Mouse (Mus musculus): ENCODE data around the gene Dlg2.

Dlg2 gene

DNA sequence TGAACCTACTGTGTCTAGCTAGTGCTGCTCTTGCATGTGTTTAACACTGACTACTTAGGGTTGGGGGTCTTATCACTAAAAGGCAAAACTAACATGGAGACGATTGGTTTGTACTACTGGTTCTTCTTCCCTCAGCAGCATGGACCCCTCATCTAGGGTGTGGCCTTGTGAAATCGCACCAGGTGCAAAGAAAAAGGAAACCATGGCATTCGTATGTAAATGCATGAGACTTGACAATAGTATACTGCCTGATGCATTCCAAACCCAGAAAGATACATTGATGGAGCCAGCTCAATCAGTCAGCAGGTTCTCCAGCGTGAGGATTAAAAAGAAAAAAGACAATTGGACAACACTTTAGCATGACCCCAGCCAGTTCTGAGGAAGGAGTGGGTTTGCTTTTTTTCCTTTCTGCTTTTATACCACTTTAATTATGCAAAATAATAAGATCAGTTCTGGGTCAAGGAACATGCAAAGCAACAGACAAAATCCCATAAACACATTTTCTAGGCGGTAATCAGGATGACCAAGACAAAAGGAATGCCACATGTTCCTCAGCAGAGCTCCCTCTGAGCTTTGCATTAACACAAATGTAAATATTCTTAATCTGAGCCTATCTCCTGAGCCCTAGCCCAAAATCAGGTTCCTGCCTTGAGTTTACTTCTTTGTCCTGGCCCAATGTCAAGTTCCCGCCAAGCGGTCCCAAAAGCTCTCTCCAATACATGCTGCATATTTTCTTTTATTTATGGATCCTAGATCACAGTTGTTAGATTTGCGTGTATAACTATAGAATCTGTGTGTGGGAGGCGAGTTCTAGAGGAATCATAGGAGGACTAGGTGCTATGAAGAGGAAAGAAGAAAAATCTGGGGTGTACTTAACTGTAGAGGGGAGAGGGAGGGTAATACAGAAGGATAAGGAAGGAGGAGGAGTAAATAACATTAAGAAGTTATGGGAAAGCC lies 595.6 kb downstream of the Dlg2 start:
- ATAC-seq (ENCODE audit: insufficient number of reproducible peaks, low FRiP score, low TSS enrichment) = no peak

DNA sequence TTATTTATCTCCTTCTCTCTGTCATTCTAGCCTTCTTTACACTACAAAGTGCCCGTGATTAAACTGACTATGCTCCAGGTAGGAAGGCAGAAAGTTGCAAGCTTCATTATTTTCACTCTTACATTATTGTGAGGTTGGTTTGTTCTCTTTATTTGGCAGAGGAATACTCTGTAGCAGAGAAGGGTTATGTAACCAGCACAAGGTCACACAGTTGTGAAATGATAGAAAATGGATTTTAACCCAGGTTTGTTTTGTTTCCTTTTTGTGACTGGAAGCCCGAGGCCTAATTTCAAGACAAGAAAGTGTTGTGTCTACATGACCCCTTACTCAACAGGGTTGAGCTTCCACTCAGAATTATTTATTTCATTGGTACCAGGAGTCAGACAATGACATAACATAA lies 609.6 kb downstream of the Dlg2 start:
- ATAC-seq (ENCODE audit: insufficient number of reproducible peaks, low FRiP score, low TSS enrichment) = no peak

DNA sequence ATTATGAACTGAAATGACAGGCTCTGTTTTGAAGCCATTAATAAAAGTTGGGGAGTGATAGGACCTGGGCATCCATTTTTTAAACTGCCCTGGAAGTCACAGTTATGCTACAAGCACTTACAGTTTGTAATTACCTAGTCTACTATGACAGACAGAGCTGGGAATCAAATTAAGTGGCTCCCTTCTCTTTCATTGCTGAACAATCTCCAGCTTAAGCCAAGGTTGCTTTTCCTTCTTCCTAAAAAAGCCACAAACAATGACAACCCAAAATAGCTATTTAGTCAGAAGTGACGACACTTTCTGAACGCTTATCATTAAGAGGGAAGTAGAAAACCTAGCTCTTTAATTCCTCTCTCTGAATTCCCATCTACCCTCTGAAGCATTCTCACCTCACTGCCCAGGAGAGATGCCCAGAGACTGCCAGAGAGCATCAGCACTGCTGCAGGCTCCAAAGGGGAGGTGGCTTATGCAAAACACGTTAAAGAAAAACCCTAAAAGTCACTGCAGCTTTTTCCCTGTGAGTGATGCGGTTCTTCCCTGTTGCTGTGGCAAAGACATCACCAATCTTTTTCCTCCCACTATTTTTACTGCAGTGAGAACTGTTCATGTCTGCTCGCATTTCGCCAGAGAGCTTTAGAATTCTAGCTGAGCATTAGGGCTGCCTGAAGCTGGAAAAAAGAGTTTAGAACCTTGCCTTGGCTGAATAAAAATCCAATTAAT lies 612.9 kb downstream of the Dlg2 start:
- no peak for ATAC-seq (ENCODE audit: insufficient number of reproducible peaks, low FRiP score, low TSS enrichment)

DNA sequence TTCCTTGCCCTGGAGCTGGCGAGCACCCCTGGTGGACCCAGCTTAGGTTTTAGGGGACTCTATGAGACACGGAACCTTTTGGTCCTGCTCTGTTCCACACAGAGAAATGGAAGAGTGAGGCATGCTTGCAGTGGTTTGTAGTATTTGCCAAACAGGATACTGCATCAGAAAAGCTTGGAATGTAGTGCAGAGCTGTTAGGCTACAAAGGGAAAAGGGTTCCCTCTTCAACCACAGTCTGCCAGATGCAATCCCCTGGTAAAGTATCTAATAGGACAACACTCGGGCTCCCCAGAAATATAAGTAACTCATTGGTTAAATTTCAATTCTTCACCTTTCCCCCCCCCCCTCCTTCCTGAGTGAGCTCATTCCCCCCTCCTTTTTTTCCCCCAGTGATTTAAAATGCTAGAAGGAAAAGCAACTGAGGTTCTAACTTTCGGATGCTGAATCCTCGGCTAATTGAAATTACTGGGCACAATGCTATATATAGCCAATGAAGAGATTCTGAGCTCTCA lies 613.9 kb downstream of the Dlg2 start:
- ATAC-seq (ENCODE audit: insufficient number of reproducible peaks, low FRiP score, low TSS enrichment) = no peak

DNA sequence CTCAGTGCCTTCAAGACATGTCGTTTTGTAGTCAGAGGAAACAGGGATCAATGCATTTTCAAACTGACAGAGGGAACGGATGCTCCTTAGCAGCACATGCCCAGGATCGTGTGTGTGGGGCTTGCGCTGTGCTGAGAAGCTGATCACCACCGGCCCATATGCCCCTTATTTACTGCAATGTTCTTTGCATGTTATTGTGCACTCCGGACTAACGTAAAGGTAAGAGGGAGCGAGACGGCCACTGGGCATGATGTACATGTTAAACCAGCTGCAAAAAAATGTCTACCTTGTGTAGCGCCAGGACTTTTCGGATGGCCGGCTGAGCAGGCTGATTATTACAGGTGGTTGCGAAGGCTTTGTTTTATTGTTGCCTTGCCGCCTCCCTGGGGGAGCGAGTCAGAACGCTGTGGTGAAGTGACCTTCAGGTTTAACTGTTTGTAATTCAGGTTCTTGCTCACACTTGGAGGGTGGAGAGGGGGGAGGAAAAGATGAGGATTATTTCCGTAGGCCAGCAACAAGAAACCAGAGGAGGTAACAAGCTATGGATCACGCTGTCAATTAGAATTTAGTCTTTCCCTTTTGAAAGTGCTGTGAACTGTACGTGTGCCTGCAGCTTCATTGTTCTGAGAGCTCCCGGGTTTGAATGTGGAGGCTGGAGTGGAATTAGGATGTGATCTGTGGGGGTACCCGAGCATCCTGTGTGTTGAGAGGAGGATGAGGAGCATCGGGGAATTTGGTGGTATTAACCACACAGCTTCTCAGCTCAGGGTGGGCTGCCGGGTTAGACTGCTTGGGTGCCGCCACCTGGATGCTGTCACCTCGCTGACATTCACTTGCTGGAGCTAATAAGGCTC lies 614.6 kb downstream of the Dlg2 start:
- ATAC-seq (ENCODE audit: insufficient number of reproducible peaks, low FRiP score, low TSS enrichment) = peak; percentile 64; the same call in 1 of the 2 replicates

DNA sequence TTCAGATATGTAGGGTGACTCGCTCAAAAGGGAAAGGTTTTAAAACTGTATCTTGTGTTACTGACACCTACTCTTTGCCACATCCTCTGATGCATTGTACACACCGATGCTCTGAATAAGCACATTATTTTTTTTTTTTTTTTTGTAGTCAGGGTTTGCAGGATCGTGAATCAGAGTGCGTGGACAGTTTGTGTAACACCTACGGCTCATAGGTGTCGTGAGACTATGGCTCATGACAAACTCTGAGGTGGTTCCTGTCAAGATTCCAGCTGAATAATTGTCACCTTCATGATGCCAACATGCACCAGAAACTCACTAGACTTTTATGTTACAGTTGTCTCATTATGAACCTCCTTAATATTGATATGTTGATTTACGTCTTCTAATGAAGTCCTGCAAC lies 620.0 kb downstream of the Dlg2 start:
- ATAC-seq (ENCODE audit: insufficient number of reproducible peaks, low FRiP score, low TSS enrichment) = no peak

DNA sequence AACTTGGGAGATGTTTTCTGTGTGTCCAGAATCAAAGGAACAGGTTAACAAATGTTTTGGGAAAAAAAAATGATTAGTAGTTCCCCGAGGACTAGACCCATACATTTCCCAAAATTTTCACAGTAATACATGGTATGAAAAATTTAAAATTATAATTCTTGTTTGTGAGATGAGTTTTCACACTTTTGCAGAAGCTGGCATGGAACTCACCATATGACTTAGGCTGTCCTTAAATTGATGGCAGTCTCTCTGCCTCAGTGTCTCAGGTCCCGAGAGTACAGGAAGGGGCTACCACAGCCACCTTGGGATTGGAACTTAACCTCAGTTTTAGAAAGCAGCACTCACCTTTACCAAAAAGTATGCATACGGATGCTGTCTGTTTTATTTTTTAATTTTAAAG lies 622.0 kb downstream of the Dlg2 start:
- no peak for ATAC-seq (ENCODE audit: insufficient number of reproducible peaks, low FRiP score, low TSS enrichment)

DNA sequence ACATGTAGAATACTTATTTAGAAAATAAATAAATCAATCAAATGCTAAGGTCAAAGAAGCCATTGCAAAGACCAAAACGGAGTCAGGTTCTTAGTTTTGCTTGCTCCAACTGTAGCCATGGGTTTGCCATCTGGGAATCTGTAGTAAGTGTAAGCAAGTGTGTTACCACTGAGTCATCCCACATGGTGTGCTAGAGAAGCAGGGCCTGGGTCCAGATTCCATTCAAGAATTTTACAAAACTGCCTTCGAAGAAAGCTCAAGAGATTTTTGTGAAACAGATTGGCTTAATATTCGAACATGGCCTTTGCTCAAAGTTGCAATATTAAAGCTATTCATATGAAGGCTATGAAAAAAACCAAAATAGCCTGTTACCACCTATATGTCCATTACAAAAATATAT lies 633.1 kb downstream of the Dlg2 start:
- ATAC-seq (ENCODE audit: insufficient number of reproducible peaks, low FRiP score, low TSS enrichment) = no peak

DNA sequence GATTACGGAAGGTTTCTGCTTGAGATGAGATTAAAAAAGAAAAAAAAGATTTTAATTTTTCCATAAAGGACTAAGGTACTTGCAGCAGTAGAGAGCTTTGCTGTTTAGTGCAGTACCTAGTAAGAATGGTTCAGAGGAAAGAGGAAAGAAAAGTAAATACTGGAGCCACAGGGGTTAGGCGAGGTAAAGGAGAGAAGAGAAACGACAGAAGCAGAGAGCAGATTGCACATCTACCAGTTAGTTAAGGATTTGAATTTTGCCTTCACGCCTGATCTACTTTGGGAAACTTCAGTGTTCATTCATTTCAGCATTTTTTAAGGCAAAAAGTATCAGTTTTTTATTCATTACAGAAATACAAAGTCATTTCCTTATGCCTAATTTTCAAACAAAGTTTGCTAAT lies 655.7 kb downstream of the Dlg2 start:
- ATAC-seq (ENCODE audit: insufficient number of reproducible peaks, low FRiP score, low TSS enrichment) = no peak

DNA sequence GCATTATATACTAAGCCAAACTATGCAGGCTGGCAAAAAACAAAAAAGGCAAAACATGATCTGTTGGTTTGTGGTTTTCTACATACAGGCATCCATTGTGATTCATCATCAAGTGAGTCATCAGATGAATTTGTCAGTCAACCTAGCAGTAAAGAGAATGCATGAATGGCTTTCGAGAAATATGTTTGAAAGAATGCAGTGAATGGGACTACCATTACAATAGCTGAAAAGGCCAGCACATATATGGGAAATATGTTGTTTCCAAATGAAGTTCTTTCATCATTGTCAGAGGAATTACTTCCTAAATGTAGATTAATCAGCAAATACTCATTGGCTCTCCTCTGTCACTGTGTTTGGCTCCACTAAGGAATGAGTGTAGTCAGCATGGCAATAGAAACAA lies 677.6 kb downstream of the Dlg2 start:
- ATAC-seq (ENCODE audit: insufficient number of reproducible peaks, low FRiP score, low TSS enrichment) = no peak

DNA sequence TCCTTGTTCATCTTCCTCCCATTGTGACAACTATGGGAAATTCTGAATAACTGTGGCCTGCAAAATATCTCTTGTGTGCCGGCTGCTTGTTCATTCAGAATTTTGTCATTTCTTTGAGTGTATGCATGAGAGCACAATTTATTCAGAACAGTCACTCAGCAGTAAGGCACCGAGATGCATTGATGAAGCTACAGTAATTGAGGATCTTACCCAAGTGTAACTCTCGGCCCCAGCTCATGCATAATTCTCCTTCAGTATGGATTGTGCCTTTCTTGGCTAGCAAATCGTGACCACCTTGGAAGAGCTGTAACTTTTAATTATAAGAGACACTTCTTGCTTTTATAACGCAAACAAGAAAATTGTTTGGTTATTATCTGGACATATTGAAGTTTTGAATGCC lies 682.7 kb downstream of the Dlg2 start:
- no peak for ATAC-seq (ENCODE audit: insufficient number of reproducible peaks, low FRiP score, low TSS enrichment)

DNA sequence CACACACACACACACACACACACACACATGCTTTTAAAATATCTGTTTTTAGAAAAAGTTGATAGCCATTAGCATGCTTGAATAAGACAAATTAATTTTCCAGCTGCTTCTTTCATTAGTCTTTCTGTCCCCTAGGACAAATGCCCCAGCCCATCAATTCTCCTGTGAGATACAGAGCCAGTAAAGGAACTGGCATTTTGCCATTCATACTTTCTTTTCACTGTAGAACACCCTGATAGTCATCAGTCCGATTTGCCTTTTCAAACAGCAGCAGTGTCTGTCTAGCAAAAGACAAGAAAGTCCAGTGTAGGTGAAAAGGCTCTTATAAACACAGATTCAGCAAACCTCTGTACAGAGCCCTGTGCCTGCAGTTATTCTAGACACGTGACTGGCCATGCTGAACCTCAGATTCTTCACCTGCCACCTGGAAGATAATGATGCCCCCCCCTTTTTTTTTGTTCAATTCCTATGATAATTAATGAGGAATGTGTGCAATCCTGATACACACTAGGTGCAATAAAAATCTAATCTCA lies 685.2 kb downstream of the Dlg2 start:
- no peak for ATAC-seq (ENCODE audit: insufficient number of reproducible peaks, low FRiP score, low TSS enrichment)

DNA sequence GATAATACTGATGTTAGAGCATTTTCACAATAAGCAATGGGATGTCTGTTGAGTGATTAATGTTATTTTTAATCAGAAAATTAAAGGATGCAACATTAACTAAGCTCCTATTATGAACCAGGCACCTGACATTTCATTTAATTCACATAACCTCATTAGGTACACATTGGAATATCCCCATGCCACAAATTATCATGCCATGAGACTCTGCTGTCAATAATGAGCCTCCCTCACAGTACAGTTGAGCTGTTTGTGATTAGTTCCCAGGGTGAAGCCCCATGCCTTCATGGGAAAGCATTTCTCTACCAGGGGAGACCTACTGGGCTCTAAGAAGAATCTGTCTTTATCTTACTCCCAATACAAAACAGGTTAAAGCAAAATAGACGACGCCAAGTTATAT lies 697.1 kb downstream of the Dlg2 start:
- ATAC-seq (ENCODE audit: insufficient number of reproducible peaks, low FRiP score, low TSS enrichment) = no peak

DNA sequence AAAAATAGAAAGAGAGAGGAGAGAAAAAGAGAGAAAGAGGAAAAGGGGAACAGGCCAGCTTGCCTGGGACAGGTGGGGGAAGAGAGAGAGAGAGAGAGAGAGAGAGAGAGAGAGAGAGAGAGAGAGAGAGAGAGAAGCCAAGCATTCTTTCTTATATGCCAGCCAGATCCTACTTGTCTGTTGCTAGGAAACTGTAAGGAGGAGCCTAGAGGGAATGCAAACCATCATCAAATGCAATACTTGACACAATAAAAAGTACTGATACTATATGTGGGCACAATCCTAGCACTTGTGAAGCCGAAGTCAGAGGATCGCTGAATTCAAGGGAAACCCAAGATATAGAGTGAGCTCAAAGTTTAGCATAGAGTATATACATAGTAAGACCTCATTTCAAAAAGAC lies 711.7 kb downstream of the Dlg2 start:
- ATAC-seq (ENCODE audit: insufficient number of reproducible peaks, low FRiP score, low TSS enrichment) = no peak

DNA sequence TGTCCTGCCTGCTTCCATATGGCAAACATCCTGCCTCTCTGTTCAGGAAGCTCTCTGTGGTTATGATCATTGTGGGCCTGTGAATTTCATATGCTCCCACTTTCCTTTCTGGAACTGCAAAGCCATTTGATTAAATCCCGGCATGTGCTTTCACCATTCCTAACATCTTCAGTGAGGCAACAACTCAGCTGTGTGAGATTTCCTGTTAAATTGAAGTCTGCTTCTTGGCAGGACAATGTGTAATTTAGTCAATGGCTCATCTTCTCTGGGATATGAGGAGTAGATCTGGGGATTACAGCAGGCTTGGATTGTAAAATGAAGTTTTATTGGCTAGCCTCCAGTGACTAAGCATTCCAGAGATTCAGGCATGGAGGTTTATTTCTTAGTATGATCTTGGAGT lies 722.9 kb downstream of the Dlg2 start:
- ATAC-seq (ENCODE audit: insufficient number of reproducible peaks, low FRiP score, low TSS enrichment) = no peak

DNA sequence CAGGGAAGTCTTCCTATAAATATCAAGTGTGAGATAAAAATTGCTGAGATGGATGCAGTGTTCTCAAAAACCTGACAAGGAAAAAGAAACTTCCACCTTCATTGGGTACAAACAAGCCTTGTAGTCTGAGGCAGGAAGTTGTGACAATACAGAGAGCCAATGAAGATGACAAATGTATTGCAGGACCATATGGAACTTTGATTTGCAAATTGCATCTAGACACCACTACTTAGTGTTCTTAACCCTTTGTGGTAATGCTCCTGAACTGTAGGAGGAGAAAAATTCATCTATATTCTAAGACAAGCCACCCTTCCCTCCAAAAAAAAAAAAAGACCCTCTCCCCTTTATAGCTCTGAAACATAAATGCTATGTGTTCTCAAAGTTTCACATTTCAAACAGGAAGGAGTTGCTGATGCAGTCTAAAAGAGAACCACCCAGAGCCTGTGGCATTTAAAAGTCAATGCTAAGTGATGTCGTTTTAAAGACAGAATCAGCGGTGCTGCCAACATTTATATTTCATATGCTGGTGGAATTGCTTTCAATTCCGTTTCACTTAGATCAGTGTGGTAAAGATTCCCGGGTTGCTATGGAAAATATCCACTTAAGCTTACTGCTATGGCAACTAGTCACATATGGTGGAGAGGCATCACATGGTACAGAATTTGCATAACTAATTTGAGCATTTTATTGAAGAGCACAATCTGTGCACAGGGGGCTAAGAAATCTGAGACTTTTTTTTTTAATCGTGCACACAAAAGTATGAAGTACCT lies 731.8 kb downstream of the Dlg2 start:
- no peak for ATAC-seq (ENCODE audit: insufficient number of reproducible peaks, low FRiP score, low TSS enrichment)

DNA sequence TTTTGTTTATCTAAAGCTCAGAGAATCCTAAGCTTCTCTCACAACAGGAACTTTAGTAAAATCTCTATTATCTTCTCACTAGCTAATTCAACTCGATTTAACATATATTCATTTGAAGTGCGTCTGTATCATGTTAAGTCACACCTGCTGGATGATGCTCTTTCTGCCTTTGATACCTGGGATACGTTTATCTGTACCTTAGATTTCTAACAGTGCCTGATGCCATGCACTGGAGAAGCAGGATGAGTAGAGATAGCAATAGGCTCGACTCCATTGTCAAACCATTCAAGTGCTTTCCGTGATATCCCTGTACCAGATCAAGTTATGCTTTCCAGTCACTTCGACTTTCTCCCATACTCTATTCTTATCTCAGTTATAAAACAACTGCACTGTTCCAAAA lies 732.5 kb downstream of the Dlg2 start:
- ATAC-seq (ENCODE audit: insufficient number of reproducible peaks, low FRiP score, low TSS enrichment) = no peak

DNA sequence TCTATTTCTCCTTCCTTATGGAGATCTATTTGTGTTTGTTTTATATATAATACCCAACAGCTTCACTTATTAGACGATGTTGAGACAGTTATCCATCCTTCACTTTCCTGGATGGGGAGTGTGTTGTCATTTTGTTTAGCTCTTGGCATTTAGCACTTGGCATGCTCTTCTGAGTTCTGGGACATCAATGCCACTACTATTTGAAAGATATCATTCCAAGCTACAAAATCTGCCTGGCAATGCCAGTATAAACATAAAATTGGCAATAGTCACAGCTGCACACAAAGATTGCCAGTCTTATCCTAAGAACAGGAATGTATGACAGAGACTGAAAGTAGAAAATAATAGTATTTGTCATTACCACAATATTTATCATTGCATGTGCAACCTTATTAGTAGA lies 735.8 kb downstream of the Dlg2 start:
- no peak for ATAC-seq (ENCODE audit: insufficient number of reproducible peaks, low FRiP score, low TSS enrichment)

DNA sequence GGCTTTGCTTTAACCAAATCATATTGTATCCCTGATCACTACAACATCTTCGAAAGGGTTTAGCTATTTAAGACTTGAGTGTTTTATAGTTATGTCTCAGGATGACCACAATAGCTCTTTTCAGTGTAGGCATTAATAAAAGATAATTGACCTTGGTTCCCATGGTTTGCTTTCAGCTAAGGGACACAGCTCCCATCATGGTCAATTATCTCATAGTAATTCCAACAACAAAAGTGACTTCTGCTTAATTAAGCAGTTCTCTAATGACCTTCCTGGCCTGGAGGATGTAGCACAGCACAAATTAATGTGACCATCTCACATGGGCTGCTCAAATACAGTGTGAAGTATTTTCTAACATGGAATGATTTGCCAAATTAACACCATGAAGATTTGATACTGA lies 738.4 kb downstream of the Dlg2 start:
- ATAC-seq (ENCODE audit: insufficient number of reproducible peaks, low FRiP score, low TSS enrichment) = no peak
